Mouse (Mus musculus) midbrain, embryonic 14.5 days (tissue): Measurements from ENCODE around the gene Ces2b. TPM values are rescaled to one million over a fixed set of nuclear protein-coding genes. Genes with fewer than 3 reads are reported as not detected.

Experiments
- ATAC-seq: fragments of 200-750 bp; cut with Nextera tagmentation; 2 replicates; pipeline ENCODE4 v1.8.0; 2017; ENCODE audit warnings: moderate number of reproducible peaks, moderate library complexity; ENCODE audit not compliant: low FRiP score, low TSS enrichment
- DNase-seq: peaks from one replicate; pipeline ENCODE4 v3.0.0-alpha.2; 2015
- H3K27ac ChIP-seq: fragments of 300-500 bp; sonication (generic); replicated peaks from 2 replicates; pipeline ENCODE4 v1.5.1; 2014; ENCODE audit warnings: mild to moderate bottlenecking, low read depth, low read length, moderate library complexity
- H3K27me3 ChIP-seq: fragments of 300-500 bp; sonication (generic); 2 replicates; pipeline ENCODE4 v1.6.1; 2014; ENCODE audit warnings: low read length, control low read depth, mixed read lengths; ENCODE audit not compliant: control insufficient read depth, insufficient read depth
- H3K36me3 ChIP-seq: fragments of 300-500 bp; sonication (generic); 2 replicates; pipeline ENCODE4 v1.6.1; 2014; ENCODE audit warnings: low read length, control low read depth; ENCODE audit not compliant: control insufficient read depth, insufficient read depth
- H3K4me1 ChIP-seq: fragments of 300-500 bp; sonication (generic); 2 replicates; pipeline ENCODE4 v1.6.1; 2014; ENCODE audit warnings: mild to moderate bottlenecking, antibody characterized with exemption, low read length, control low read depth; ENCODE audit not compliant: control insufficient read depth, insufficient read depth
- H3K4me2 ChIP-seq: fragments of 300-500 bp; sonication (generic); 2 replicates; pipeline ENCODE4 v1.6.1; 2014; ENCODE audit warnings: mild to moderate bottlenecking, low read length, moderate library complexity
- H3K4me3 ChIP-seq: fragments of 300-500 bp; sonication (generic); replicated peaks from 2 replicates; pipeline ENCODE4 v1.5.1; 2014; ENCODE audit warnings: low read depth, low read length
- H3K9ac ChIP-seq: fragments of 300-500 bp; sonication (generic); replicated peaks from 2 replicates; pipeline ENCODE4 v1.6.1; 2014; ENCODE audit warnings: mild to moderate bottlenecking, low read length, moderate library complexity
- H3K9me3 ChIP-seq: fragments of 300-500 bp; sonication (generic); 2 replicates; pipeline ENCODE4 v1.6.1; 2016; ENCODE audit warnings: low read length, control low read depth, mixed read lengths; ENCODE audit not compliant: control insufficient read depth
- WGBS: fragments of 180-500 bp; shearing (Covaris S2); extraction: QIAGEN DNeasy Blood & Tissue Kit; methylation state at CpG from one replicate; pipeline ENCODE4 v1.1.7; 2014; 5-methylcytosine and 5-hydroxymethylcytosine counted together
- polyA plus RNA-seq: library from polyadenylated mRNA; unstranded; fragments of >200 nt; fragmentation: Nextera tagmentation; extraction: Ambion mirVana; gene quantifications from 2 replicates; pipeline ENCODE4 v1.2.1, GENCODE M21; 2014

The Ces2b gene
- polyA plus RNA-seq, result 0.38 TPM in 1 of 2 replicates, not detected in the other

GRCm38 (mm10) chr8:104831440-104831839 is at the start of gene Ces2b:
Gene Ces2b, plus strand, starts transcription at chr8:104831572.
- Histone ChIP-seq H3K36me3 (no peaks in the 10 kb centered on the region), H3K9ac (no peak within 1 kb of the TSS)
- ATAC-seq, result no peak

GRCm38 (mm10) chr8:104787049-104787448 is 44.3 kb upstream of the Ces2b start:
- Histone ChIP-seq H3K4me2 (no peak overlapping the region), H3K27ac (no peak overlapping the region), H3K9me3 (no peaks in the 10 kb centered on the region), H3K9ac (no peak overlapping the region), H3K4me3 (no peak overlapping the region), H3K4me1 (no peaks in the 10 kb centered on the region), H3K36me3 (no peaks in the 10 kb centered on the region), H3K27me3 (no peaks in the 10 kb centered on the region)
- ATAC-seq, result no peak
- DNase-seq, result no peak
- 59% methylated on average over 1 of the region's 1 CpGs for WGBS

More at GRCm38 (mm10) chr8:104831440-104831839, at the start of gene Ces2b:
- H3K9me3 ChIP-seq, result no peaks in the 10 kb centered on the region
- H3K27ac ChIP-seq, result no peak within 1 kb of the TSS
- no peaks in the 10 kb centered on the region for H3K27me3 ChIP-seq
- no peak within 1 kb of the TSS for H3K4me3 ChIP-seq
- H3K4me2 ChIP-seq, result no peak within 1 kb of the TSS
- H3K4me1 ChIP-seq, result no peaks in the 10 kb centered on the region
- WGBS, result 85% methylated on average over 5 of the region's 5 CpGs
- DNase-seq, result no peak

- H3K36me3 ChIP-seq, result no peaks in the 10 kb centered on the region
- WGBS, result 85% methylated on average over 2 of the region's 2 CpGs
These were observed 42.4 kb upstream of the Ces2b start for GRCm38 (mm10) chr8:104788929-104789328.

GRCm38 (mm10) chr8:104789886-104790680 is 41.3 kb upstream of the Ces2b start:
- no peak overlapping the region for H3K27ac ChIP-seq
- no peaks in the 10 kb centered on the region for H3K9me3 ChIP-seq
- H3K36me3 ChIP-seq, result no peaks in the 10 kb centered on the region
- H3K4me1 ChIP-seq, result no peaks in the 10 kb centered on the region
- H3K27me3 ChIP-seq, result no peaks in the 10 kb centered on the region
- WGBS, result 74% methylated on average over 3 of the region's 3 CpGs
- H3K4me3 ChIP-seq, result no peak overlapping the region
- peak; percentile 49 for DNase-seq
- H3K4me2 ChIP-seq, result no peak overlapping the region
- H3K9ac ChIP-seq, result no peak overlapping the region
- no peak for ATAC-seq

More at GRCm38 (mm10) chr8:104788929-104789328, 42.4 kb upstream of the Ces2b start:
- no peak overlapping the region for H3K4me3 ChIP-seq
- no peaks in the 10 kb centered on the region for H3K27me3 ChIP-seq
- no peak overlapping the region for H3K27ac ChIP-seq
- ATAC-seq, result no peak
- H3K4me2 ChIP-seq, result no peak overlapping the region
- no peak overlapping the region for H3K9ac ChIP-seq
- no peaks in the 10 kb centered on the region for H3K9me3 ChIP-seq
- no peaks in the 10 kb centered on the region for H3K4me1 ChIP-seq
- no peak for DNase-seq

- H3K27ac ChIP-seq, result no peak overlapping the region
- no peak overlapping the region for H3K9ac ChIP-seq
- H3K4me2 ChIP-seq, result no peak overlapping the region
- no peaks in the 10 kb centered on the region for H3K27me3 ChIP-seq
- no peaks in the 10 kb centered on the region for H3K9me3 ChIP-seq
- no peak for ATAC-seq
- H3K4me3 ChIP-seq, result no peak overlapping the region
- no peaks in the 10 kb centered on the region for H3K36me3 ChIP-seq
- no peak for DNase-seq
- 96% methylated on average over 1 of the region's 1 CpGs for WGBS
- H3K4me1 ChIP-seq, result no peaks in the 10 kb centered on the region
These were observed 32.0 kb upstream of the Ces2b start for GRCm38 (mm10) chr8:104799385-104799784.

- Histone ChIP-seq H3K36me3 (no peaks in the 10 kb centered on the region), H3K27me3 (no peaks in the 10 kb centered on the region), H3K9me3 (no peaks in the 10 kb centered on the region), H3K4me2 (no peak overlapping the region), H3K27ac (no peak overlapping the region), H3K9ac (no peak overlapping the region), H3K4me1 (no peaks in the 10 kb centered on the region), H3K4me3 (no peak overlapping the region)
- WGBS, result 7% methylated on average over 2 of the region's 2 CpGs
- no peak for ATAC-seq
- peak; percentile 34 for DNase-seq
These were observed 25.2 kb upstream of the Ces2b start for GRCm38 (mm10) chr8:104806127-104806526.

- no peak overlapping the region for H3K9ac ChIP-seq
- no peak overlapping the region for H3K4me3 ChIP-seq
- DNase-seq, result no peak
- no peaks in the 10 kb centered on the region for H3K4me1 ChIP-seq
- no peak overlapping the region for H3K4me2 ChIP-seq
- H3K36me3 ChIP-seq, result no peaks in the 10 kb centered on the region
- ATAC-seq, result no peak
- no peaks in the 10 kb centered on the region for H3K27me3 ChIP-seq
- no peaks in the 10 kb centered on the region for H3K9me3 ChIP-seq
- WGBS, result 89% methylated on average over 7 of the region's 7 CpGs
- H3K27ac ChIP-seq, result no peak overlapping the region
These were observed 22.6 kb upstream of the Ces2b start for GRCm38 (mm10) chr8:104808542-104809413.

GRCm38 (mm10) chr8:104809436-104809835 is 21.9 kb upstream of the Ces2b start:
- no peak overlapping the region for H3K4me2 ChIP-seq
- H3K4me3 ChIP-seq, result no peak overlapping the region
- H3K4me1 ChIP-seq, result no peaks in the 10 kb centered on the region
- 94% methylated on average over 3 of the region's 3 CpGs for WGBS
- H3K9me3 ChIP-seq, result no peaks in the 10 kb centered on the region
- no peak for DNase-seq
- no peak overlapping the region for H3K9ac ChIP-seq
- H3K27me3 ChIP-seq, result no peaks in the 10 kb centered on the region
- ATAC-seq, result no peak
- H3K36me3 ChIP-seq, result no peaks in the 10 kb centered on the region
- H3K27ac ChIP-seq, result no peak overlapping the region
